Mouse (Mus musculus) testis, adult 2 months (tissue): ENCODE results near the gene Sfxn5.

Experiments used
- CTCF ChIP-seq: fragments of 200-500 bp; IDR thresholded peaks from 2 replicates; pipeline ENCODE4 v1.5.1; 2012; ENCODE audit warnings: low read depth, mild to moderate bottlenecking, inconsistent platforms, low read length, moderate library complexity; ENCODE audit not compliant: control insufficient read depth, insufficient read depth, insufficient replicate concordance
- POLR2A ChIP-seq: fragments of 200-500 bp; IDR thresholded peaks from 2 replicates; pipeline ENCODE4 v1.6.1; 2012; ENCODE audit warnings: low read depth, mild to moderate bottlenecking, inconsistent platforms, low read length, moderate library complexity; ENCODE audit not compliant: control insufficient read depth

- no peak for TF ChIP-seq CTCF
- no peak for TF ChIP-seq POLR2A
Observed at GRCm38 (mm10) chr6:85190671-85191070, 142.6 kb downstream of the Sfxn5 start.
